Mouse (Mus musculus): ENCODE measurements at regions not wholly inside any gene's neighbourhood (a gene's known extent, or its start where the extent isn't known, plus 50 kb on each side); places are given as distances from the start of the nearest gene placed in this dataset.

DNA sequence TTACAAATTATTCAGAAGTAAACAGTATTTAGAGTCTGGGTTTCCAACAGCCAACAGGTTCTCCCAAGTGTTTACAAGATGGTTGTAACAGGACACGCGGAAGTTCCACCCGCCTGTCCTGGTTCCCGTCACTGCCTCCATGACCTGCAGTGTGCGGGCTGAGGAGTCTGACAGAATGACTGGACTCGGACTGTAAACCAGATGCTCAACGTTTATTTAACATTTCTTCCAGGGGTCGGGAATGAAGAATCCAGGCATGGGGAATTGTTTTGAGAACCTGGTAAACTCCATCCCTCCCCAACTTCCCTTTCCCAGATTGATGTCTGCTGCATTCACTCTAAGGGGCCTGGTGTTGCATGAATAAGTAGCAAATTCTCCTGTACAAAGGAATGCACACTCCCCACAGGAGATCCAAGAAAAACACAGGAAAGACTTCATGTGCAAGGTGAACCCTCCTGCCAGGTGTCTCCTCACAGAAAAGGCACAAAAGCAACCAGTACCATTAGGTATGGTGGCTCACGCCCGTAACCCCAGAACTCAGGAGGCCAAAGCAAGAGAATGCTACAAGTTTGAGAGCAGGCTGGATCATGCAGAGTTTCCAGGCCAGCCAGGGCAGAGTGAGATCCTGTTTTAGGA lies 151.1 kb upstream of the Irf2bp2 start:
- H3K79me2 ChIP-seq (ENCODE audit: control insufficient read depth, insufficient read depth) = no peaks in the 10 kb centered on the region
- no peak overlapping the region for H3K4me3 ChIP-seq (ENCODE audit: insufficient read depth, poor library complexity, severe bottlenecking)
- H3K79me3 ChIP-seq (ENCODE audit: low read depth) = no peaks in the 10 kb centered on the region
- no peak overlapping the region for H3ac ChIP-seq (ENCODE audit: control insufficient read depth, insufficient read length, low read depth)
- no peaks in the 10 kb centered on the region for H3K36me3 ChIP-seq (ENCODE audit: control insufficient read depth, insufficient read depth)
- TF ChIP-seq FOSL1 (IDR thresholded peaks at IDR 0.05; ENCODE audit: insufficient read depth, low read length, poor library complexity, severe bottlenecking) = no peak
- TF ChIP-seq MYOG (IDR thresholded peaks at IDR 0.05; ENCODE audit: control insufficient read depth, extremely low read depth, insufficient read length) = no peak
- no peak for TF ChIP-seq MYOD1 (IDR thresholded peaks at IDR 0.05; ENCODE audit: control insufficient read depth, insufficient read length, low read depth)
- TF ChIP-seq MAX (IDR thresholded peaks at IDR 0.05) = no peak
- TF ChIP-seq USF1 (IDR thresholded peaks at IDR 0.05; ENCODE audit: low read depth) = no peak
- no peak for TF ChIP-seq CEBPB (IDR thresholded peaks at IDR 0.05; ENCODE audit: low read depth)
- TF ChIP-seq CTCF (IDR thresholded peaks at IDR 0.05; ENCODE audit: control insufficient read depth, insufficient read depth, insufficient read length) = no peak
- no peaks in the 10 kb centered on the region for H3K27me3 ChIP-seq (ENCODE audit: control insufficient read depth, insufficient read depth, insufficient read length)

DNA sequence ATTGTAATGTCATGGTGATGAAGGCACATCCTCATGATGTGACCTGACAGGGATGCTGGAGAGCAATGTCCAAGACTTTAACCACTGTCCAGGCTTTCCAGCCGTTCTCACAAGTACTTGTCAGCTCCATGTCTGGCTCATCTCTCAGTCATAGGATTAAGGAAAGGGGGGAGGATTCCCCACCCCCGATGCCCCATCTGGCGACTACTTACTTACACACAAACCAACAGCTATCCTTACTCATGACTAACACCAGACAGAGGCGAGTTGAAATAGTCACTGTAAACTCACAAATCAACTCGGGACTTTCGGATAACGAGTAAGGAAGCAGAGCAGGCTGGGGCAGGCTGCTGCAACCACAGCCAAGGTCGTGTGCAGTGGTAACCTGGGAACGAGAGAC lies 149.5 kb upstream of the Irf2bp2 start:
- H3K4me3 ChIP-seq (ENCODE audit: insufficient read depth, poor library complexity, severe bottlenecking) = no peak overlapping the region
- TF ChIP-seq MAX (IDR thresholded peaks at IDR 0.05) = no peak
- no peaks in the 10 kb centered on the region for H3K36me3 ChIP-seq (ENCODE audit: control insufficient read depth, insufficient read depth)
- H3K27me3 ChIP-seq (ENCODE audit: control insufficient read depth, insufficient read depth, insufficient read length) = no peaks in the 10 kb centered on the region
- no peaks in the 10 kb centered on the region for H3K79me3 ChIP-seq (ENCODE audit: low read depth)
- H3ac ChIP-seq (ENCODE audit: control insufficient read depth, insufficient read length, low read depth) = no peak overlapping the region
- no peaks in the 10 kb centered on the region for H3K79me2 ChIP-seq (ENCODE audit: control insufficient read depth, insufficient read depth)

DNA sequence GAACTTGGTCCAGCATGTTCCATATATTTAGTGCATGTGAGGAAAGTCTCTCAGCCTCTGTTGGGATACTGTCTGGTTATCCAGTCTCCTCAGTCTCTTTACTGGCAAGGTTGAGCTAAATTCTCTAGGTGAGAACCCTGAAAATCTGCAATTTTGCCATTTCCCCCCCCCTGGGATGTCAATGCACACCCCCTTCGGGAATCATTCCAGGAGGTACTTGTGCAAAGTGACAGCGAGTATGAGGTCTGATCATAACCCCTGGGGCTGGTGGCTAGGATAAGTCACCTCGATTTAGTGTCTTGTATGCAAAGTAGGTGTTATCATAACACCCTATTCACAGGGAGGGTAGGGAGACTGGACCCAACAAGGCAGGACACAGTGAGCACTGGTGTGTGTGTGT lies 148.3 kb upstream of the Irf2bp2 start:
- no peak overlapping the region for H3ac ChIP-seq (ENCODE audit: control insufficient read depth, insufficient read length, low read depth)
- H3K27me3 ChIP-seq (ENCODE audit: control insufficient read depth, insufficient read depth, insufficient read length) = no peaks in the 10 kb centered on the region
- TF ChIP-seq USF1 (IDR thresholded peaks at IDR 0.05; ENCODE audit: low read depth) = no peak
- no peak for TF ChIP-seq CEBPB (IDR thresholded peaks at IDR 0.05; ENCODE audit: low read depth)
- no peak for TF ChIP-seq MYOD1 (IDR thresholded peaks at IDR 0.05; ENCODE audit: control insufficient read depth, insufficient read length, low read depth)
- TF ChIP-seq CTCF (IDR thresholded peaks at IDR 0.05; ENCODE audit: control insufficient read depth, insufficient read depth, insufficient read length) = no peak
- no peak for TF ChIP-seq MAX (IDR thresholded peaks at IDR 0.05)
- H3K79me3 ChIP-seq (ENCODE audit: low read depth) = no peaks in the 10 kb centered on the region
- no peaks in the 10 kb centered on the region for H3K36me3 ChIP-seq (ENCODE audit: control insufficient read depth, insufficient read depth)
- H3K4me3 ChIP-seq (ENCODE audit: insufficient read depth, poor library complexity, severe bottlenecking) = no peak overlapping the region
- no peaks in the 10 kb centered on the region for H3K79me2 ChIP-seq (ENCODE audit: control insufficient read depth, insufficient read depth)

DNA sequence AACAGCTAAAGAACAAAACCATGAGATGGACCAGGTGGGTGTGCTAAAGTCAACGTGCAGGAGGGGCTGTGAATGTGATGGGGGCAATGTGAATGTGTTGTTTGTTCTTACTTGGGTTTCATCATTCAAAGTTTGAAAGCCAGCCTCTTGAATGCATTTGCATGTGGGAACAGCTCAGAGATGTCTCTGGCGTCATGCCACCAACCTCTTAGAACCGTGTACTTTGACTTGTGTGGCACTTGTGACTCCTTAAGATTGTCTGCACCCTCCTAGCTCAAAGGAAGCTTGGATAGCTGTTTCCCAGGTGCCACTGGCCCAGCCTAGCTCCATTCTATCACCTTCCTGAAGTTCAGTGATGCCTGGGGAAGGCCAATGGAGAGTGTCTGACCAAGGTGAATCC lies 147.2 kb upstream of the Irf2bp2 start:
- H3ac ChIP-seq (ENCODE audit: control insufficient read depth, insufficient read length, low read depth) = no peak overlapping the region
- H3K4me3 ChIP-seq (ENCODE audit: insufficient read depth, poor library complexity, severe bottlenecking) = no peak overlapping the region
- H3K79me2 ChIP-seq (ENCODE audit: control insufficient read depth, insufficient read depth) = no peaks in the 10 kb centered on the region
- H3K27me3 ChIP-seq (ENCODE audit: control insufficient read depth, insufficient read depth, insufficient read length) = no peaks in the 10 kb centered on the region
- no peak for TF ChIP-seq FOSL1 (IDR thresholded peaks at IDR 0.05; ENCODE audit: insufficient read depth, low read length, poor library complexity, severe bottlenecking)
- no peak for TF ChIP-seq CEBPB (IDR thresholded peaks at IDR 0.05; ENCODE audit: low read depth)
- no peak for TF ChIP-seq MYOD1 (IDR thresholded peaks at IDR 0.05; ENCODE audit: control insufficient read depth, insufficient read length, low read depth)
- TF ChIP-seq MYOG (IDR thresholded peaks at IDR 0.05; ENCODE audit: control insufficient read depth, extremely low read depth, insufficient read length) = no peak
- no peak for TF ChIP-seq CTCF (IDR thresholded peaks at IDR 0.05; ENCODE audit: control insufficient read depth, insufficient read depth, insufficient read length)
- no peak for TF ChIP-seq USF1 (IDR thresholded peaks at IDR 0.05; ENCODE audit: low read depth)
- TF ChIP-seq MAX (IDR thresholded peaks at IDR 0.05) = no peak
- H3K79me3 ChIP-seq (ENCODE audit: low read depth) = no peaks in the 10 kb centered on the region
- H3K36me3 ChIP-seq (ENCODE audit: control insufficient read depth, insufficient read depth) = no peaks in the 10 kb centered on the region

DNA sequence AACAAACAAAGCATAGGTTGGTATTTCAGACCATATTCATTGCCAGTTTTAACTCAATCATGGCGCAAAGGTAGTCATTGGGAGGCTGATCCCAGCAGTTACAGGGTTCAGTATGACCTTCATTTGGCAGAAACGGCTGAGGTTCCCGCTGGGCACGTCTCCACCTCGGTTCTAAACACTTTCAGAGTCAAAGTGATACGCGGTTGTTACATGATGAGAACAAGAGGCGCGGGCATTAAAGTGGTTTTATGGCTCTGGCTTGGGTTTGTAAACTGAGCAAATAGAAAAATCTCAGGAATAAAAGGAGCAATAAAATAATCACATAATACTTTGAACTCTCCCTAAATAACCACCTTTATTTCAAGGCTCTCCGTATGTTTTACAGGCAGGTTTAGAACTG lies 146.0 kb upstream of the Irf2bp2 start:
- no peaks in the 10 kb centered on the region for H3K79me3 ChIP-seq (ENCODE audit: low read depth)
- no peak overlapping the region for H3K4me3 ChIP-seq (ENCODE audit: insufficient read depth, poor library complexity, severe bottlenecking)
- no peak for TF ChIP-seq USF1 (IDR thresholded peaks at IDR 0.05; ENCODE audit: low read depth)
- no peak for TF ChIP-seq MYOD1 (IDR thresholded peaks at IDR 0.05; ENCODE audit: control insufficient read depth, insufficient read length, low read depth)
- no peak for TF ChIP-seq CTCF (IDR thresholded peaks at IDR 0.05; ENCODE audit: control insufficient read depth, insufficient read depth, insufficient read length)
- TF ChIP-seq CEBPB (IDR thresholded peaks at IDR 0.05; ENCODE audit: low read depth) = no peak
- no peak for TF ChIP-seq MAX (IDR thresholded peaks at IDR 0.05)
- TF ChIP-seq FOSL1 (IDR thresholded peaks at IDR 0.05; ENCODE audit: insufficient read depth, low read length, poor library complexity, severe bottlenecking) = no peak
- no peak for TF ChIP-seq MYOG (IDR thresholded peaks at IDR 0.05; ENCODE audit: control insufficient read depth, extremely low read depth, insufficient read length)
- no peak overlapping the region for H3ac ChIP-seq (ENCODE audit: control insufficient read depth, insufficient read length, low read depth)
- H3K36me3 ChIP-seq (ENCODE audit: control insufficient read depth, insufficient read depth) = no peaks in the 10 kb centered on the region
- H3K79me2 ChIP-seq (ENCODE audit: control insufficient read depth, insufficient read depth) = no peaks in the 10 kb centered on the region
- no peaks in the 10 kb centered on the region for H3K27me3 ChIP-seq (ENCODE audit: control insufficient read depth, insufficient read depth, insufficient read length)

GRCm38 (mm10) chr8:126737032-126737431 lies 143.2 kb upstream of the Irf2bp2 start:
- Histone ChIP-seq H3K79me2 (ENCODE audit: control insufficient read depth, insufficient read depth) (no peaks in the 10 kb centered on the region), H3ac (ENCODE audit: control insufficient read depth, insufficient read length, low read depth) (no peak overlapping the region), H3K27me3 (ENCODE audit: control insufficient read depth, insufficient read depth, insufficient read length) (no peaks in the 10 kb centered on the region), H3K79me3 (ENCODE audit: low read depth) (no peaks in the 10 kb centered on the region), H3K4me3 (ENCODE audit: insufficient read depth, poor library complexity, severe bottlenecking) (no peak overlapping the region), H3K36me3 (ENCODE audit: control insufficient read depth, insufficient read depth) (no peaks in the 10 kb centered on the region)
- TF ChIP-seq CTCF (IDR thresholded peaks at IDR 0.05; ENCODE audit: control insufficient read depth, insufficient read depth, insufficient read length) (no peak), USF1 (IDR thresholded peaks at IDR 0.05; ENCODE audit: low read depth) (no peak), MYOD1 (IDR thresholded peaks at IDR 0.05; ENCODE audit: control insufficient read depth, insufficient read length, low read depth) (no peak), MYOG (IDR thresholded peaks at IDR 0.05; ENCODE audit: control insufficient read depth, extremely low read depth, insufficient read length) (no peak), FOSL1 (IDR thresholded peaks at IDR 0.05; ENCODE audit: insufficient read depth, low read length, poor library complexity, severe bottlenecking) (no peak), CEBPB (IDR thresholded peaks at IDR 0.05; ENCODE audit: low read depth) (no peak), MAX (IDR thresholded peaks at IDR 0.05) (no peak)
